Comparison of ENCODE assay signal across 24 mouse cellular contexts in the genomic region with DNA sequence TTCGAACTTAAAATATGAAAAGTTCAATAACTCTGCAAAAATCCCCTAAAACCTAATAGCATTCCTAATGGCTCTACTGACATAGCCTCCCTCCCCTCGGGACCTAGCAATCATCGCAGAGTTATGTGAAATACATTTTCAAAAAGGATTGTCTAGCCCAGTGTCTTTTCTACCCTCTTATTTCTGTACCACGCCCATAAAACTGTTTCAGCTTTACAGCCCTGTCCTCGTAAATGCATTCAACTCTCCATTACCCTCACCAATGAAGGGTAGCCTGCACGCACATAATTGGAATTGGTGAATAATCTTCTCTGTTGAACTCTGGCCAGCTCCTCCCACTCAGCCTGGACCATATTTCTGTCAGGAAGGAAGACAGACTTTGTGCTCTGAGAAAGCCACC.
"Had no signal": no experiment of that assay in that cellular context is flagged by ENCODE, and none has a peak within 500 bp of the region (broad histone marks: within the 10 kb centered on the region; RNA-seq: fewer than 3 reads in every experiment).

No protein-coding gene starts in this region.

- H3K27me3 ChIP-seq: heart, embryonic 12.5 days; hindbrain, embryonic 12.5 days; kidney, embryonic 15.5 days; limb, embryonic 12.5 days had no signal

- H3K9me3 ChIP-seq: heart, embryonic 10.5 days; heart, embryonic 12.5 days; hindbrain, embryonic 10.5 days; hindbrain, embryonic 12.5 days; kidney, embryonic 15.5 days; limb, embryonic 10.5 days; limb, embryonic 12.5 days had no signal

- H3K36me3 ChIP-seq: heart, embryonic 10.5 days; heart, embryonic 12.5 days; hindbrain, embryonic 10.5 days; hindbrain, embryonic 12.5 days; kidney, embryonic 15.5 days; limb, embryonic 10.5 days; limb, embryonic 12.5 days had no signal

- DNase-seq: forebrain, postnatal 0 days; gastrocnemius, postnatal 25 days; heart, adult 18-20 months; heart, postnatal 10 days; heart, postnatal 4 days; kidney, adult 11 months; kidney, adult 2 months; kidney, adult 9 months; kidney, postnatal 14 days; kidney, postnatal 36 days; liver had no signal

- H3K27ac ChIP-seq: heart, embryonic 10.5 days; hindbrain, embryonic 10.5 days; hindbrain, embryonic 12.5 days; hindbrain, embryonic 14.5 days; kidney, embryonic 15.5 days; kidney, postnatal 0 days; left cerebral cortex, adult 2 months; limb, embryonic 10.5 days; limb, embryonic 12.5 days had no signal

- ATAC-seq: forebrain, postnatal 0 days; hindbrain, embryonic 16.5 days; inflammation-experienced regulatory T-cells, adult 6 months had no signal

- H3K4me3 ChIP-seq: heart, embryonic 10.5 days; heart, embryonic 12.5 days; hindbrain, embryonic 10.5 days; hindbrain, embryonic 12.5 days; kidney, embryonic 15.5 days; left cerebral cortex, adult 2 months; limb, embryonic 10.5 days; limb, embryonic 12.5 days had no signal

- H3K4me1 ChIP-seq: heart, embryonic 10.5 days; heart, embryonic 12.5 days; kidney, embryonic 15.5 days; limb, embryonic 10.5 days; limb, embryonic 12.5 days had no signal

- H3K9ac ChIP-seq: forebrain, postnatal 0 days; heart, embryonic 12.5 days; hindbrain, embryonic 12.5 days; hindbrain, embryonic 14.5 days; kidney, embryonic 15.5 days; limb, embryonic 12.5 days had no signal

- H3K4me2 ChIP-seq: heart, embryonic 12.5 days; hindbrain, embryonic 12.5 days; hindbrain, embryonic 14.5 days; kidney, embryonic 15.5 days; limb, embryonic 12.5 days; liver, embryonic 11.5 days had no signal
